Mouse (Mus musculus) layer of hippocampus, postnatal 25 days (tissue): ENCODE data around the gene Olfr424. TPM values are rescaled to one million over a fixed set of nuclear protein-coding genes. Genes with fewer than 3 reads are reported as not detected.

Experiments
- DNase-seq, 2 experiments: peaks; one replicate each; pipeline ENCODE4 v3.0.0; 2022; ENCODE audit warnings: mixed read lengths in 2 of 2, low spot score in 1 of 2; ENCODE audit errors: extremely low spot score in 1 of 2
- total RNA-seq, 2 experiments: library from RNA; stranded (reverse); gene quantifications; 2 replicates each; pipeline ENCODE4 v1.2.3; 2021

Gene Olfr424
- not detected for total RNA-seq

DNA sequence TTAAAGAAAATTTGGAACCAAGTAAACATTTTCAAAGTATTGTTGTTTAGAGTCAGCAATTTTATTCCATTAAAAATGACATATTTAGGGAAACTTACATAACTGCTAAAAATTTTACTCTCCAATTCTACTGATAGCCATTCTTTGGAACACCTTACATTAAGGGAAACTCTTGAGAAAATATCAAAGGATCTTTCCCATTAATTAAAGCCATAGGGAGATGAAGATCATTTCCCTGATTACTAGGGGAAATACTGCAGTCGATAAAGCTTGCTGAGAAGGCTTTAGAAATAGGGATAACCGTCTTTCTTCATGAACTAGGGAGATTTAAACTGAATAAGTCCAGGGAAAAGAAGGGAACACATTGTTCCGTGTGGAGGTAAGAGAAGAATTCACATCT is at the start of gene Olfr424:
Olfr424 (plus strand) TSS at position 301 of the 400 bp plus-strand sequence.
- no peak for DNase-seq

DNA sequence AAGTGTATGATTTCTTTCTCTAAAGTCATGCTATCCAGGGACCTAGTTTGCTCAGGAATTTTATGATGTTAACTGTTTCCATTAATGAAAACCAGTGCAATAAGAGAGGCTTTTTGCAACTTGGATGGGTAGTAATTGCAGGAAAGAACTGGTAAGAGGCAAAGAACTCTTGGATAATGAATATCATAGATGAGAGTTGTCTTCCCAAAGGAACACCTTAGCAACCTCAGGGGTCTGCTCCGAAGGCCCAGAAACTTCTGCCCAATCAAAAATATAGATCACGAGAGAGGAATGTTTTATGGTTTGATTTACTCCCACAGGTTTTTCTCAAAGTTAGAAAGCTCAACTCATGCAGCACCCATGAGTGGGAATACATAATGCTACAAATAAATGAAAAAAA is 47.3 kb upstream of the Olfr424 start, which contains the start of gene Olfr429:
Olfr429 (plus strand) TSS at position 301 of the 400 bp plus-strand sequence.
- no peak for DNase-seq

DNA sequence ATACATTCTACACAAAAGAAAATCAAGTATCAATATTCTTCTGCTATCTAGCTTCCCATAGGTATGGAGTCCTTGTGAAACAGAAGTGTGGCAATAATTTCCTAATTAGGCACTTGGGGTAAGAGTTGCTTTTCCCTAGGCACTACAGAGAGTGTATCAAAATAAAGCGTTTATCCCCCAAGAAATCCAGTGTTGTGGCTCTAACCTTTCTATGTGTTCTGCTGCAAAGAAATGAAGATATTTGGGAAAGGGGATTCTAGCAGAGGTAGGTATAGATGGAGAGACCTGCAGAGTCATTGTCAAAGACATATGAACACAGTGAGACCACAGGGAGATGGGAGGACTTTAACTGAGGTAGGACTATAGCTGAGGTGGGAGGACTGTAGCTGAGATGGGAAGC is 34.7 kb upstream of the Olfr424 start, which contains the start of gene Olfr427:
Olfr427 (plus strand) TSS at position 301 of the 400 bp plus-strand sequence.
- no peak for DNase-seq

DNA sequence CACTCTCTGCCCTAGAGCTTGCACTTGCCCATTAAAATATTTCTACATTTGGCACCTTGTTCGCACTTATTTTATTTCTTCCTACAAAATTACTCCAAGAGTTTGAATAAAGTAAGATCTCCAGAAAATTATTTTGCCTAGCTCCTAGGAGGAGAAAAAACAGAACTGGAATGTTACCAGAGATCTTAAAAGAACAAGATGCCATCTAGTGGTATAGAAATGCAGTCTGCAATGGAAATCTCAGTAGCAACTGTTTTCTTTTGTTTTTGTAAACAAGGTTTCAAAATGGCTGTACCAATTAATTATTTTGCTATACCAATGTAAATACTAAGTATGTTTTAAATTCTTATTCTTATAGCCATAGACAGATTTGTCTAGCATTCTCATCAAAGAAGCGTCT is 27.6 kb upstream of the Olfr424 start:
- DNase-seq: no peak

DNA sequence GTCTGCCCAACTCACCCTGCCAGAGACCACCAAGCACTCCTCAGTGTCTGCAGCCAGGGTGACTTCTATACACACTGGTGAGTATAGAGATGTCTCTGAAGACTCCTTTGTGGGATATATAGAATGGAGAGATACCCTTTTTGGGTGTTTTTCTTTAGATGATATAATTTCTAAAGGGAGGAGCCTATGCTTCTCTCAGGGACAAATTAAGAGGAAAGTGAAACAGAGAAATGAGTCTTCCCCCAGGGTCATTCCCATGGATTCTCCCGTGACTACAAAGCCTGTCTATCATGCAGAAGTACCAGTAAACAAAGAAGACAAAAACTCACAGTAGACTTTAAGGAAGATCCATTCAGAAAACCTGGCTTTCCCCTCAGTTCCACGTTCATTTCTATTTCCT is 10.3 kb upstream of the Olfr424 start, which contains the start of gene Olfr231:
Olfr231 (minus strand) TSS at position 101 of the 400 bp plus-strand sequence.
- no peak for DNase-seq

DNA sequence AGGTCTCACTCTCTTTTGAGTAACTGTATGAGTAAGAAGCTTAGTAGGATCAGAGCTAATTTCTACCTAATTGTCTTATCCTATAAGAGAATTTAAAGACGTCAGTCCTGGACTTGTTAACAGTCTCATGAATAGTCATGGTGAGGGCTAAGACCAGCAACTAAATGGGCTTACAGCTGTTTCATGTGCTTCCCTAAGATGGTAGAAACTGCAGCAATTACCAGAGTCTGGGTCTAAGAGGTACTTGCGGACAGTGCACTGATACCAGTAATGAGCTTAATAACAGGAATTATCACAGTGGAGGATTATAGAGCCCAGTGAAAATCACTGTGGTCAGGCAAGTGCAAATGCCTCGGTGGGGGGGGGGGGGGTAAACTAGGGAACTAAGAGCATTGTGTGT is 682 bp downstream of the Olfr424 start:
- no peak for DNase-seq

DNA sequence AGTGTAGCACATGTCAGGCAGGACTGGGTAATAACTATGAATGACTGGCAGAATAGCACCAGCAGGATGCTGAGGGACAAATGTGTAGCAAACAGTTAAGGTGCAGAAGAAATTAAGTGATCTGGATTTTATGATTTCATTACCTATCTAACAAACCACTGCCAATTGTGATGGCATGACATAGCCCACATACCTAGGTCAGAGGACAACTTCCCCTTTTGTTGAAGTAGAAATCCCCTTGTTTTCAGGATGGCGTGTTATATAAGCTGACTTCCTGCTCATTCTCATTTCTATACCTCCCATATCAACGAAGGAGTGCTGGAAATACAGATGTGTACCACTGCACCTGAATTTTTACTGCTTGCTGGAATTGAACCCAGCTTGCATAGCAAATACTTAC is 10.1 kb downstream of the Olfr424 start:
- DNase-seq: no peak

DNA sequence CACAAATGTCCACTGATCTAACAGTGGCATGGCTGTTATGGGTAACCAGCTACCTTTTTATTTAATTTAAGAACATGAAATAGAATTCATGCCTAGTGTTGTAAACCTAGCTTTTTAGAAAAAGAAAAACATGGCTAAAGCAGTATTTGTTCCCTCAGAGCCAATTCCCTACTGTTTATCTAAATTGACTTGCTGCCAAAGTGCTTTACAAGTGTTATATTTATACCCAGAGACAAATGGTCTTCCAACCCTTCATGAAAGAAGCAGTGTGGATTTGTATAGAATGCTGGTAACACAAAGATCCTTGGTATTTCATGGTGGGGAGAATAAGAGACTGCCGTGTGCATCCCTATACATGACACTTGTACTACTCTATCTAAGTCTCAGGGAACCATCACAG is 15.4 kb downstream of the Olfr424 start:
- no peak for DNase-seq

DNA sequence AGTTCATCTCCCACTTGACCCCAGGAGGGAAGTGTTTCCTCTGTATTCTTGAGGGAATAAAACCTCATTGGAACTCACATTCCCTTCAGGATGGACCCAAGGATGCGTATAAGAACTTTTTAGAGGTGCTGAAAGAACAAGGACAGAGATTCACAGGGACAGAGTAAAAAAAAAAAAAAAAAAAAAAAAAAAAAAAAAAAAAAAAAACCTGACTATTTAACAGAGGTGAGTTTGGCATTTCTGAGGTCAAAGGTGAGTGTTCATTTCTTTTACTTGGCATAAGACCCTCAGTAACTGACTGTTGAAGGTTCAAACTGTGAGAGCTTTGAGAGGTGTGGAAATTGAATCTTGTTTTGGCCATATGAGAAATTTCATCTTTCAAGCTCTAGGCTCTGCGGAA is 18.0 kb downstream of the Olfr424 start:
- DNase-seq: no peak

DNA sequence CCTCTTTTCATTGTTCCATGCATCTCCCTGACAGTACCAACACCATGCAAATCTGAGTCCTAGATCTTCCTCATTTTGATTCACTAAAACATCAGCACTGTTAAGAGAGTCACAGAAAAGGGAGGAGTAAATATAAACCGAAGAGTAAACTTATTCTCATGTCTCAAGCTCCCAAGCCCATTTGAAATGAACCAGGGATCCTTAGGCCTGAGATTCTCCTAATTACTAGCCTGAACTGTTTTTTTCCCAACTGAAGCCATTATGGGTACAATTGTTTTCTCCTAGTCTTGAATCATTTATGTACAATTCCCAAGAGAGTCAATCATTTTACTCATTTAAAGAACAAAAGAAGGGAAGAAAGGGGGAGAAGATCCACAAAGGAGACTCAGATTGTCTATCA is 24.0 kb downstream of the Olfr424 start, which contains the start of gene Olfr420:
Olfr420 (plus strand) TSS at position 301 of the 400 bp plus-strand sequence.
- DNase-seq: no peak

DNA sequence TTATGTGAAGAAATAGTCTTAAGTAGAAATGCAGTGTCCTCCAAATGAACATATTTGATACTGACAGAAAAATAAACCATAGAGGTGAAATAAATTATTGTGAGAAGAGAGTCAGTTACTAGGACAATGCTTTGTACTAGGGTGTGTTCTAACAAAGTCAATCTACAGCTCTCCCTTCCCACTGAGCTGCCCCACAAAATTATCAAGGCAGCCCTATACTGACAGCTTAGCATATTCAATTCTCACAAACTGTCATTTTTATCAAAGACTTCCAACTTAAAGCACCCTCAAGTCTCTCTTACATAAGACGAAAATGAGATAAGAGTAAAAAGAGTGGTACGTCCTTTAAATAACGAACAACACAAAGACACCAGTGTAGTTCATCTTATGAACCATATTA is 26.3 kb downstream of the Olfr424 start:
- no peak for DNase-seq

DNA sequence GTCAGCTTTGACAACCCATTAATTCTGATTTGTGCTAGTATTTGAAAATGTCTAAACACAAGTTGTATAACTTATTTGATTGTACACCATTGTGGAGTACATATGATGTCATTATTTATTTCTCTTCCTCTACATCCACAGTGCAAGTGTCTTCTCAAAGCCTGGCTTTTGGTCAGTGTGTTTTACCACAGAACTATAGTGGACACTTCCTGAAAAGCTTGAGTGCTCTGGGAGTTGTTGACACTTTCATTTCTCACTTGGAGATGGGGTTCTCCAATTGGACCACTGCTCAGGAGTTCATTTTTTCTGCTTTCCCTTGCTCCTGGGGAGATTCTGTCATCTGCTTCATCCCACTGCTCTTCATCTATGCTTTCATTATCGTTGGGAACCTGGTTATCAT is 27.2 kb downstream of the Olfr424 start:
- no peak for DNase-seq

DNA sequence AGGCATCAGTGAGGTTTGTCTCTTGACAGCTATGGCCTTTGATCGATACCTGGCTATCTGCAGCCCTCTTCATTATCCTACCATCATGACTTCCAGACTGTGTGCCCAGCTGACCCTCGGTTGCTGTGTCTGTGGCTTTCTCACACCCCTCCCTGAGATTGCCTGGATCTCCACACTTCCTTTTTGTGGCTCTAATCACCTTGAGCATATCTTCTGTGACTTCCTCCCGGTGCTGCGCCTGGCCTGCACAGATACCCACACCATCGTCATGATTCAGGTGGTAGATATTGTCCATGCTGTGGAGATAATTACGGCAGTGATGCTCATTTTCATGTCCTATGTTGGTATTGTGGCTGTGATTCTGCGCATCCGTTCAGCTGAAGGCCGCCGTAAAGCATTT is 27.8 kb downstream of the Olfr424 start:
- DNase-seq: no peak

DNA sequence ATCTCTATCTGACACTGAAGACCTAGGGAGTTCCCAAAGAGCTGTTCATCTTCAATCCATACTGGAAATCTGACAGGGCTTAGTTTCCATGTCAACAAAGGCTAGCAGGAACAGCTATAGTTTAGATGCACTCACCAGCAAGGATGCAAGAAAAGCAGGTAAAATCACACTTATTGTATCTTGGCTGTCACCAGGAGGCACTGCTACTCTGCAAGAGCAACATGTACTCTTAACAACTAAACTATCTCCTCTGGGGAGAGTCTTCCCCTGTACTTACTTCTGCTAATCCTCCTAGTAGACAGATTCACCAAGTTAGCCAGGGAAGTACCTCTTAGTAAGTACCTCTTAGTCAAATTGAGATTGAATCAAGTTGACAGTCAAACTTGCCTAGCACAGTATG is 37.7 kb downstream of the Olfr424 start:
- DNase-seq: no peak

DNA sequence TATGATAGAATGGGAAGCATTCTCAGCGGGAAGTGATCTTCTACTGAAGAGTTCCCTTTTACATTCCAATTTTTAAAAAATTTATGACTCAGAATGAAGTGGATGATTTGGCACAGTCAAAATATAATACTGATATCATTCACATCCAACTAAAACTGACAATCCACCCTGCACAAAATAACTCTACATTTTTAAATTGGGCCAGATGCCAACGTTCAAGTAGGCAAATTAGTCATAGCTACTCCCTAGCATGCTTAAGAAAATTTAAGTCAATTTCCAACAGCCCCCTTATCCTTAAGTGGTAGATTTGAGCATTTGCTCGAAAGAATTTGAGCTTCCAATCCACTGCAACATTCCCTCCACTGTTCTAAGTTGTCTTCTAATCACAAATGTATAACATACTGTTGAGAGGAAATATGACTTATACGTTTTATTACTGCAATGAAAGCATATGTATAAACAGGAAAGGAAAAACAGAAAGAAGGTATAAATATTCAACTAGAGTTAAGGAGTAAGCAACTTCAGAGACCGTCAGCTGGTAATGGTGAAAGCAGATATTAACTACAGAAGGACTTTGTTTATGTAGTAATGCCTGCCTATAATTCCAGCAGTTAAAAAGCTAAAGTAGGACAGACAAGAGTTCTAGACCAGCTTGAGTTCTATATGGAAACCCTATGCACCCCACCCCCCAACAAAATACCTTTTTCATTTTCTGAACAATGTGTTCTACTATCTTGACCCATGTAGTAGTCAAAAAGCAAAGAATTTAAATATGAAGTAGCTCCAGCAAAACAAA is 39.6 kb downstream of the Olfr424 start:
- no peak for DNase-seq

DNA sequence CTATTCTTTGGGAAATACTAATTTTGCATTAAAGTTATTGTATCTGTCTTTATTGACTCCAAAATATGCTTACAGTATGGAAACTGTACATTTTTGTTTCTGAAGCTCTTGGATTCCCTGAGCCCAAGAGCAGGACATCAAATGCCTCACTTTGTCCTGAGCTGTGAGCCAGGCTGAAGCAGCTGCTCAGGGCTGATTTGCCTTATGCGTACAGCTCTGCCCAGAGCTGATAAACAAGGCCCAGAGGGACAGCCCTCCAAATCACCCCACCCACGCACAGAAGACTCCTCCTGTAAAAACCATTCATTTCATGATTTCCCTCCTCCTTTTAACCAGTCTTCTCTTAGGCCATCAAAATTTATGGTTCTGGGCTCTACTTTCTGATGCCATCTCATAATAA is 40.2 kb downstream of the Olfr424 start:
- no peak for DNase-seq

DNA sequence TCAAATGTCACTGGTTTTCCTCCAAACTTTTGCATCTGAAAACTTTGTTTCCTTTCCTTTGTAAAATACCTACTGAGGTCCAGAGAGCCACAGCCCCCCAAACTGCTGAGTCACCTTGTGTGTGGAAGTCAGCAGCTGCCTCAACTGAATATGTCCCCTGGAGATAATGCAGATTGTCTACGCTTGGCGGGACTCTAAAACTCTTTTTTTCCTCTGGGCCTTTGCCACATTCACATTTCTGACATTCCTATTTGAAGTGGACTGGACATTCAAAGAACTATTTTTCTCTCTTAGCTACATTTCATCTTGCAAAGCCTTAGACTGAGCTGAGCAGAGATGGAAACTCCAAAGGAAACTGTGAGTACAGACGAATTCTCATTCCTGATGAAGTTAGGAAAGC is 41.3 kb downstream of the Olfr424 start, which contains the start of gene Spta1:
Spta1 (plus strand) TSS at position 172 of the 400 bp plus-strand sequence.
- no peak for DNase-seq

Other genes starting within 250 kb of the Olfr424 start
- not detected for gene Ifi211, start 218.5 kb upstream of the Olfr424 start, total RNA-seq
- gene Mndal, start 189.0 kb upstream of the Olfr424 start, total RNA-seq: 10 to 100 TPM in 1 of 2 experiments, 1 to 10 TPM in 1; 9.9 to 12.0 TPM
- 1 to 10 TPM; 4.8 to 6.3 TPM for gene Ifi203, start 188.8 kb upstream of the Olfr424 start, total RNA-seq
- gene Ifi202b, start 148.8 kb upstream of the Olfr424 start, total RNA-seq: not detected
- not detected for gene Ifi205, start 99.7 kb upstream of the Olfr424 start, total RNA-seq
- not detected for gene Olfr433, start 90.8 kb upstream of the Olfr424 start, total RNA-seq
- not detected for gene Olfr432, start 82.3 kb upstream of the Olfr424 start, total RNA-seq
- not detected for gene Olfr430, start 64.9 kb upstream of the Olfr424 start, total RNA-seq
- not detected for gene Olfr429, start 47.2 kb upstream of the Olfr424 start, total RNA-seq
- not detected for gene Olfr427, start 34.6 kb upstream of the Olfr424 start, total RNA-seq
- gene Olfr231, start 10.4 kb upstream of the Olfr424 start, total RNA-seq: not detected
- gene Olfr420, start 24.1 kb downstream of the Olfr424 start, total RNA-seq: not detected
- under 1 TPM; 0.07 to 0.12 TPM for gene Spta1, start 41.3 kb downstream of the Olfr424 start, total RNA-seq
- not detected for gene Olfr419, start 120.5 kb downstream of the Olfr424 start, total RNA-seq
- not detected for gene Mptx1, start 199.0 kb downstream of the Olfr424 start, total RNA-seq
- not detected for gene Olfr417, start 233.6 kb downstream of the Olfr424 start, total RNA-seq